Mouse (Mus musculus): Measurements from ENCODE around the gene Opn1sw.

Opn1sw gene

GRCm38 (mm10) chr6:29388052-29388518, at the start of gene Opn1sw:
TSS of gene Opn1sw (minus strand) at chr6:29388468.
- in situ Hi-C loops (cut with MboI; ENCODE audit: unreplicated experiment in 2 of 2) = no loop called here

GRCm38 (mm10) chr6:29436461-29436934, 48.2 kb upstream of the Opn1sw start:
- in situ Hi-C loops (cut with MboI; ENCODE audit: unreplicated experiment in 2 of 2) = no loop called here

- in situ Hi-C loops (cut with MboI; ENCODE audit: unreplicated experiment in 2 of 2) = no loop called here
Observed at GRCm38 (mm10) chr6:29435940-29436451, 47.7 kb upstream of the Opn1sw start.

GRCm38 (mm10) chr6:29434911-29435691, 46.8 kb upstream of the Opn1sw start:
- in situ Hi-C loops (cut with MboI; ENCODE audit: unreplicated experiment in 2 of 2) = no loop called here

GRCm38 (mm10) chr6:29433804-29434795, 45.8 kb upstream of the Opn1sw start:
- in situ Hi-C loops (cut with MboI; ENCODE audit: unreplicated experiment in 2 of 2) = no loop called here

- in situ Hi-C loops (cut with MboI; ENCODE audit: unreplicated experiment in 2 of 2) = no loop called here
Observed at GRCm38 (mm10) chr6:29433038-29433803, 45.0 kb upstream of the Opn1sw start, which contains the start of gene Flnc. TSS of gene Flnc (plus strand) at chr6:29433256.

- in situ Hi-C loops (cut with MboI; ENCODE audit: unreplicated experiment in 2 of 2) = no loop called here
Observed at GRCm38 (mm10) chr6:29432676-29433037, 44.4 kb upstream of the Opn1sw start.

- in situ Hi-C loops (cut with MboI; ENCODE audit: unreplicated experiment in 2 of 2) = no loop called here
Observed at GRCm38 (mm10) chr6:29432156-29432555, 43.9 kb upstream of the Opn1sw start.

- in situ Hi-C loops (cut with MboI; ENCODE audit: unreplicated experiment in 2 of 2) = no loop called here
Observed at GRCm38 (mm10) chr6:29431473-29431872, 43.2 kb upstream of the Opn1sw start.

GRCm38 (mm10) chr6:29430681-29431420, 42.6 kb upstream of the Opn1sw start:
- in situ Hi-C loops (cut with MboI; ENCODE audit: unreplicated experiment in 2 of 2) = no loop called here

GRCm38 (mm10) chr6:29428171-29428570, 39.9 kb upstream of the Opn1sw start:
- in situ Hi-C loops (cut with MboI; ENCODE audit: unreplicated experiment in 2 of 2) = no loop called here

- in situ Hi-C loops (cut with MboI; ENCODE audit: unreplicated experiment in 2 of 2) = no loop called here
Observed at GRCm38 (mm10) chr6:29426331-29426730, 38.1 kb upstream of the Opn1sw start.

GRCm38 (mm10) chr6:29425118-29425517, 36.9 kb upstream of the Opn1sw start:
- in situ Hi-C loops (cut with MboI; ENCODE audit: unreplicated experiment in 2 of 2) = no loop called here

GRCm38 (mm10) chr6:29420596-29420995, 32.3 kb upstream of the Opn1sw start:
- in situ Hi-C loops (cut with MboI; ENCODE audit: unreplicated experiment in 2 of 2) = no loop called here

- in situ Hi-C loops (cut with MboI; ENCODE audit: unreplicated experiment in 2 of 2) = no loop called here
Observed at GRCm38 (mm10) chr6:29415446-29415845, 27.2 kb upstream of the Opn1sw start.

- in situ Hi-C loops (cut with MboI; ENCODE audit: unreplicated experiment in 2 of 2) = no loop called here
Observed at GRCm38 (mm10) chr6:29406412-29406811, 18.1 kb upstream of the Opn1sw start.

- in situ Hi-C loops (cut with MboI; ENCODE audit: unreplicated experiment in 2 of 2) = no loop called here
Observed at GRCm38 (mm10) chr6:29402693-29403342, 14.6 kb upstream of the Opn1sw start.

- in situ Hi-C loops (cut with MboI; ENCODE audit: unreplicated experiment in 2 of 2) = no loop called here
Observed at GRCm38 (mm10) chr6:29399851-29400250, 11.6 kb upstream of the Opn1sw start.

GRCm38 (mm10) chr6:29397575-29397974, 9.3 kb upstream of the Opn1sw start:
- in situ Hi-C loops (cut with MboI; ENCODE audit: unreplicated experiment in 2 of 2) = no loop called here

Data from v-Abl transformed pro-B cells (cell line).